Mouse (Mus musculus): Measurements from ENCODE around the gene Prss40. TPM values are rescaled to one million over a fixed set of nuclear protein-coding genes. Genes with fewer than 3 reads are reported as not detected.
A peak's percentile ranks its signal among the peaks of the same experiment; 100 is the strongest.

The Prss40 gene
- 0.25 TPM in 1 of 2 replicates, not detected in the other for polyA plus RNA-seq (2015; fragmentation: Nextera tagmentation; extraction: Ambion mirVana)

DNA sequence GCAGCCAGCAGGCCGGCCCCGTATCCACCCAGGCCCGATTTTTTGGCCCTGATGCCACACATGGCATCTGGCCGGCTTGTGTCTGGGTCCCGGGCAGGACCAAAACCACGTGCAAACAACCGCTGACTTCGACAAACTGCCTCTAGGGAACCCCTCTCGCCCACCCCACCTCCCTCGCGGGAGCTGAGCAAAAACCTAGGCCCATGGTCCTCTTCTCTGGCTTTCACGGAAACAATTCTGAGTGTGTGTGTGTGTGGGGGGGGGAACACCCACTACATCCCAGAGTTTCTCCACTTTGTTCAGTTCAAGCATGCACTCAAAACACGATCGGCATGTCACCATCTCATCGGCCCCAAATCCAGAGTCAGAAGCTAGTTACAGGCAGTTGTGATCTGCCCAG, at the start of gene Prss40:
Gene Prss40 (minus strand): TSS at position 101 of the 400 bp plus-strand sequence.
- WGBS, result 91% methylated on average over 15 of the region's 15 CpGs
- ATAC-seq, result no peak
- H3K9me3 ChIP-seq (replicated peaks; ENCODE audit: control insufficient read depth, low read length, poor library complexity, severe bottlenecking), result 0 out of 2 replicates have a peak, but pooled peaks cover 2% of the 10 kb centered on the region
- H3K27me3 ChIP-seq (ENCODE audit: control insufficient read depth, insufficient read depth, low read depth, low read length), result no peaks in the 10 kb centered on the region
- no peaks in the 10 kb centered on the region for H3K36me3 ChIP-seq (ENCODE audit: control insufficient read depth, insufficient read depth, low read length)
- no peak within 1 kb of the TSS for H3K27ac ChIP-seq (ENCODE audit: low read length)
- H3K4me1 ChIP-seq (ENCODE audit: control insufficient read depth, insufficient read depth, low read length), result no peaks in the 10 kb centered on the region
- no peak within 1 kb of the TSS for H3K4me2 ChIP-seq (ENCODE audit: low read length)
- no peak within 1 kb of the TSS for H3K9ac ChIP-seq (ENCODE audit: low read depth, low read length)
- no peak within 1 kb of the TSS for H3K4me3 ChIP-seq (ENCODE audit: low read depth, low read length)

DNA sequence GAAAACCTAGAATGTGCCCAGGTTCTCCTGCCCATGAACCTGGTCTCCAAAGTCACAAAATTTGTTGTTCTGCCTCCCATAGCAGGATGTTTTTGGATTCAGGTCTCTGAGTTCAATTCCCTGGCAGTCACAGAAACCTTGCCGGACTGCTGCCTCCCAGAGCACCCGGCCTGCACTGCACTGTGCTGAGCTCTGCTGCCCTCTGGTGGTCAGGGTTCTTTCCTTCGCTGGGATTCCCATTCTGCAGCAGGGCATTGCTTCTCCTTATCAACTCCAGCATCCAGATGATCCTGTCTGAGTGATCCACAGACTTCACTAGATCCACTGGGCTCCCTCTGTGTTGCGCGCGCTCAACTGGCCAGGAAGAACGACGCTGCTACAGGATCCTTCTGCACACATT, 41.6 kb upstream of the Prss40 start:
- Histone ChIP-seq H3K27me3 (ENCODE audit: control insufficient read depth, insufficient read depth, low read depth, low read length) (no peaks in the 10 kb centered on the region), H3K4me3 (ENCODE audit: low read depth, low read length) (no peak overlapping the region), H3K4me1 (ENCODE audit: control insufficient read depth, insufficient read depth, low read length) (no peaks in the 10 kb centered on the region), H3K9me3 (replicated peaks; ENCODE audit: control insufficient read depth, low read length, poor library complexity, severe bottlenecking) (no peaks in the 10 kb centered on the region), H3K9ac (ENCODE audit: low read depth, low read length) (no peak overlapping the region), H3K36me3 (ENCODE audit: control insufficient read depth, insufficient read depth, low read length) (no peaks in the 10 kb centered on the region), H3K27ac (ENCODE audit: low read length) (no peak overlapping the region), H3K4me2 (ENCODE audit: low read length) (no peak overlapping the region)
- peak; percentile 75 for ATAC-seq
- WGBS, result 18% methylated on average over 8 of the region's 8 CpGs

DNA sequence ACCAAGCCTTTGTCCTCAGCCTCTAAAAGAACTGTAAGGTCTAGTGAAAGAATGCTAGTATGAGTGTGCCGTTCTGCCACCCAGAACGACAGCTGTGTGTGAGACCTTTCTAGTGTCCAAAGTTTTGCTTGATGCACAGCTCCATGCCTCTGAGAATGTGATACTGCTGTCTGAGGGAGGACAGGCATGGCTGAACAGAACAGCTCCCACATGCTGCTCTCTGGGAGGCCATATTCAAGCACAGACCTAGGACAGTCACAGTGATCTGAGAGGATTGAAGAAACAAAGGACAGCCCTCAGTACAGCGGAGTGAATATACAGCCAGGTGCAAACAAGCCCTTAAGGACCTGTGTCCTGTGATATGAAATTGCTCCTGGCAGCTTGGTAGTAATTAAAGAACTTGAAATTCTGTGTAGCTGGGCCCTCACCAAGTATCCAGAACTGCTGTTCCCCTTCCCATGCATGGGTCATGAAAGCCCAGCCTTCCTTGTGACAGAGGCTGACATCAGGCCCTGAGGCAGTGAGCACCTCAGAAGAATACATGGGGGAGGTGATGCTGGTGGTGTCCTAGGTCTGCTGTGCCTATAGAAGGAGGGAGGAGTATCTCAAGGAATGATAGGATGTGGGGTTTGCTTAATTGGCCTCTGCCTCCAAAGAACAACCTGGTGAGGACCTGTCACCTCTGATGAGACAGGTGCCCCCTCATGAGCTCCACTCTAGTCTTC, 40.7 kb upstream of the Prss40 start:
- Histone ChIP-seq H3K4me2 (ENCODE audit: low read length) (no peak overlapping the region), H3K4me3 (ENCODE audit: low read depth, low read length) (no peak overlapping the region), H3K9ac (ENCODE audit: low read depth, low read length) (no peak overlapping the region), H3K27ac (ENCODE audit: low read length) (no peak overlapping the region), H3K4me1 (ENCODE audit: control insufficient read depth, insufficient read depth, low read length) (no peaks in the 10 kb centered on the region), H3K36me3 (ENCODE audit: control insufficient read depth, insufficient read depth, low read length) (no peaks in the 10 kb centered on the region), H3K9me3 (replicated peaks; ENCODE audit: control insufficient read depth, low read length, poor library complexity, severe bottlenecking) (no peaks in the 10 kb centered on the region), H3K27me3 (ENCODE audit: control insufficient read depth, insufficient read depth, low read depth, low read length) (no peaks in the 10 kb centered on the region)
- ATAC-seq, result 0 out of 2 replicates have a peak, but pooled peaks have one; percentile 21
- WGBS, result 85% methylated on average over 3 of the region's 3 CpGs

DNA sequence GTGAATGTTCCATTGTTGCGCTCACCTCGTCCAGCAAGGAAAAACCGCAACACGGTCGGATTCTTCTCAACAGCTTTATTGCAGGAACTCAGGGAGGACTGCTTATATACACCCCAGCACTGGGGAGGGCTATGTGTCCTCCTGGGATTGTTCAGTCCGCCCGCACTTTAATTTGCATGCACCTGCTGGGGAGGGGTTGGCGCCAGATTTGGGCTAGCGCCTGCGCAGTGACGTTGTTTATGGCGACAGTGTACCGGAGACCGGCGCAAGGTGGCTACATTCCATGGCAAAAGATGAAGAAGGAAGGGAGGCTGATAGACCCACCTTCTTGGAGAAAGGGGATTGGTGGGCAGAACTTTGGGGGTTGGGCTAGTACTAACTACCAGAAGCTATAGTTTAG, 39.3 kb upstream of the Prss40 start:
- H3K9ac ChIP-seq (ENCODE audit: low read depth, low read length), result no peak overlapping the region
- H3K4me2 ChIP-seq (ENCODE audit: low read length), result no peak overlapping the region
- 76% methylated on average over 15 of the region's 15 CpGs for WGBS
- no peak overlapping the region for H3K4me3 ChIP-seq (ENCODE audit: low read depth, low read length)
- H3K27me3 ChIP-seq (ENCODE audit: control insufficient read depth, insufficient read depth, low read depth, low read length), result no peaks in the 10 kb centered on the region
- H3K4me1 ChIP-seq (ENCODE audit: control insufficient read depth, insufficient read depth, low read length), result no peaks in the 10 kb centered on the region
- peaks cover 4% of the 10 kb centered on the region; the same call in 1 of the 2 replicates for H3K36me3 ChIP-seq (ENCODE audit: control insufficient read depth, insufficient read depth, low read length)
- no peak overlapping the region for H3K27ac ChIP-seq (ENCODE audit: low read length)
- ATAC-seq, result no peak
- no peaks in the 10 kb centered on the region for H3K9me3 ChIP-seq (replicated peaks; ENCODE audit: control insufficient read depth, low read length, poor library complexity, severe bottlenecking)

DNA sequence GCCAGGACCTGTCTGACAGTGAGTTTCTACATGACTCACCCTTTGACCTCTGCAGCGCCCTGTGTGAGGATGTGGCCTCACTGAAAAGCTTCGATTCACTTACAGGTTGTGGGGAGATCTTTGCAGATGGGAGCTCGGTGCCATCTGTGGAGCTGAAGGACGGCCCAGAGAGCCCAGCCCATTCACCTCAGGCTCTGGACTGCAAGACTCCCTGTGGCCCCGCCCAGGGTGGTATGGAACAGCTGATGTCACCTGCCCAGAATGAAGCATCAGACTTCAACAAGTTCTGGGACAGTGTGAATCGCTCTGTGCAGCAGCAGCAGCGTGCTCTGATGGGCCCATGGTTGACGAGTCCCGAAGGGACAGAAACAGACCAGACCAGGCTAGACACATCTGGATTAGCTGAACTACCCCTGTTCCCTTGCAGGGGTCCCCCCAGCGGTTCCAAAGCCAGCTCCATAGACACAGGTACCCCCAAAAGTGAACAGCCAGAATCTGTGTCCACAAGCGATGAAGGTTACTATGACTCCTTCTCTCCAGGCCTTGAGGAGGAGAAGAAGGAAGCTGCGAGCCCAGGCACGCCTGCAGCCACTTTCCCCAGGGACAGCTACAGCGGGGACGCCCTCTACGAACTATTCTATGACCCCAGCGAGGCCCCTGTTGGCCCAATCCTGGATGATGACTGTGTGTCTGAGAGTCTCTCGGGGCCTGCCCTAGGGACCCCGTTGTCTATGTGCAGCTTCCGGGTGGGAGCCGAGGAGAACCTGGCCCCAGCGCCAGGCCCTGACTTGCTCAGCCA, 26.8 kb upstream of the Prss40 start:
- Histone ChIP-seq H3K4me3 (ENCODE audit: low read depth, low read length) (no peak overlapping the region), H3K9me3 (replicated peaks; ENCODE audit: control insufficient read depth, low read length, poor library complexity, severe bottlenecking) (no peaks in the 10 kb centered on the region), H3K4me1 (ENCODE audit: control insufficient read depth, insufficient read depth, low read length) (peaks cover 11% of the 10 kb centered on the region), H3K36me3 (ENCODE audit: control insufficient read depth, insufficient read depth, low read length) (peaks cover 47% of the 10 kb centered on the region), H3K9ac (ENCODE audit: low read depth, low read length) (no peak overlapping the region), H3K4me2 (ENCODE audit: low read length) (no peak overlapping the region), H3K27me3 (ENCODE audit: control insufficient read depth, insufficient read depth, low read depth, low read length) (no peaks in the 10 kb centered on the region), H3K27ac (ENCODE audit: low read length) (no peak overlapping the region)
- no peak for ATAC-seq
- 86% methylated on average over 22 of the region's 22 CpGs for WGBS

DNA sequence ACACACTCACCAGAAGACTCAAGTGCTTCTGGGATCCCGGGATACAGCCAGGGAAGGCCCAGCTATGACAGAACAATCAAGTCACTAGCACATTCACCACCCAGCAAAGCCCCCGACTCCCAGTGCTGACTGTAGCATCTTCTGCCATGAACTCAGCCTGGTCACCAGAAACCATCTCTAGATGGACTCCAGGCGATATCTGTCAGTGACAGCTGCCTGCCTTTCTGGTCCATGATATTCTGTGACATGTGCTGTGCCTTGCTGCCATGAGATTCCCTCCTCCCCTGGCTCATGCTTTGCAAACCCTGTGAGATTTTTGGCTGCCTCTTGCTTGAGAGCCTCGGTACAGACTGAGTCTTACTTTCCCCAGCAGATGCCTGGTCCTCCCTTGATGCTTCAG, 24.0 kb upstream of the Prss40 start:
- 80% methylated on average over 4 of the region's 4 CpGs for WGBS
- Histone ChIP-seq H3K9ac (ENCODE audit: low read depth, low read length) (no peak overlapping the region), H3K36me3 (ENCODE audit: control insufficient read depth, insufficient read depth, low read length) (peaks cover 28% of the 10 kb centered on the region), H3K27me3 (ENCODE audit: control insufficient read depth, insufficient read depth, low read depth, low read length) (no peaks in the 10 kb centered on the region), H3K27ac (ENCODE audit: low read length) (no peak overlapping the region), H3K4me2 (ENCODE audit: low read length) (no peak overlapping the region), H3K9me3 (replicated peaks; ENCODE audit: control insufficient read depth, low read length, poor library complexity, severe bottlenecking) (no peaks in the 10 kb centered on the region), H3K4me3 (ENCODE audit: low read depth, low read length) (no peak overlapping the region), H3K4me1 (ENCODE audit: control insufficient read depth, insufficient read depth, low read length) (peaks cover 30% of the 10 kb centered on the region)
- no peak for ATAC-seq

DNA sequence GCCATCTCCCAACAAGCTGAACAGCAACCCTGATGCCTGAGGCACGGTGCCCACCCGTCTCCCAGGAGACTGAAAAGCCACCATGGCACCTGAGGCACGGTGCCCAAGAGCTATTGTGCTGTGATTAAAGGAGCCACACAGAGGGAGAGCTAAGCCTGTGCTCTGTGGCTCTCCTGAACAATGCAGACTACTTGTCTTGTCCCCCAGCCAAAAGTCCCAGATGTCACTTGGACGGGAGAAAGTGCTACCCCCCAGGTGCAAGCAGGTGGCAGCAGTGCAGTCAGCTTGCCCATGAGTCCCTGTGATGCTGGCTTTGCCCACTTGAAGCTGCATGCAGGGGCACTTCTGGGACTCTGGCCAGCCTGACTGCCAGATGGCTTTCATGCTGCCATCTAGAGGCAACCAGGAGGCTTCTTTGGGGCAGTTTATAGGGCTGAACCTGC, 23.1 kb upstream of the Prss40 start:
- WGBS, result 12% methylated on average over 4 of the region's 4 CpGs
- Histone ChIP-seq H3K4me1 (ENCODE audit: control insufficient read depth, insufficient read depth, low read length) (peaks cover 30% of the 10 kb centered on the region), H3K9me3 (replicated peaks; ENCODE audit: control insufficient read depth, low read length, poor library complexity, severe bottlenecking) (no peaks in the 10 kb centered on the region), H3K9ac (ENCODE audit: low read depth, low read length) (no peak overlapping the region), H3K36me3 (ENCODE audit: control insufficient read depth, insufficient read depth, low read length) (peaks cover 22% of the 10 kb centered on the region), H3K27ac (ENCODE audit: low read length) (no peak overlapping the region), H3K27me3 (ENCODE audit: control insufficient read depth, insufficient read depth, low read depth, low read length) (no peaks in the 10 kb centered on the region), H3K4me3 (ENCODE audit: low read depth, low read length) (no peak overlapping the region), H3K4me2 (ENCODE audit: low read length) (no peak overlapping the region)
- ATAC-seq, result peak; percentile 46

DNA sequence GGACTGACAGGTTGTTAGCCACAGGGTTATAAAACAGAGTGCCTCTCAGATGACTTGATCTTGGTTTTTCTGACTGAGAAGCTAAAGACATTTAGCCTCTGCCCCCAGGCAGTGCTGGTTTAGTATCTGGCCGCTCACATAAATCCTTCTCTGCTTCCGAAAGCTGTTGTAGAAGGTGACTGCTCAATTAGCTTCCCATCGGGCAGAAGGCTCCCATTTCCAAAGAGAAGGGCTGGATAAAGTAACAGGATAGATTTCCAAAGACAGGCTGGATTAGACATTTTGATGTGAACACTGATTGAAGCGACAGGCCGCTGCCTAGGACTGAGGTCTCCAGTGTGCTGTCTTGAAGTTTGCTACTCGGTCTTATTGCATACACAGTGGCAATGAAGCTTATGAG, 21.5 kb upstream of the Prss40 start:
- H3K27ac ChIP-seq (ENCODE audit: low read length), result no peak overlapping the region
- no peak for ATAC-seq
- H3K4me1 ChIP-seq (ENCODE audit: control insufficient read depth, insufficient read depth, low read length), result peaks cover 34% of the 10 kb centered on the region
- peaks cover 8% of the 10 kb centered on the region; the same call in 1 of the 2 replicates for H3K36me3 ChIP-seq (ENCODE audit: control insufficient read depth, insufficient read depth, low read length)
- H3K9ac ChIP-seq (ENCODE audit: low read depth, low read length), result no peak overlapping the region; the same call in 1 of the 2 replicates
- 57% methylated on average over 6 of the region's 6 CpGs for WGBS
- peak overlapping the region; percentile 39 for H3K4me2 ChIP-seq (ENCODE audit: low read length)
- 0 out of 2 replicates have a peak overlapping the region, but pooled peaks have one; percentile 5 for H3K4me3 ChIP-seq (ENCODE audit: low read depth, low read length)
- no peaks in the 10 kb centered on the region; the same call in 1 of the 2 replicates for H3K27me3 ChIP-seq (ENCODE audit: control insufficient read depth, insufficient read depth, low read depth, low read length)
- H3K9me3 ChIP-seq (replicated peaks; ENCODE audit: control insufficient read depth, low read length, poor library complexity, severe bottlenecking), result no peaks in the 10 kb centered on the region

All from midbrain, embryonic 16.5 days (tissue).